Mouse (Mus musculus): ENCODE measurements at regions not wholly inside any gene's neighbourhood (a gene's known extent, or its start where the extent isn't known, plus 50 kb on each side); places are given as distances from the start of the nearest gene placed in this dataset.

- CTCF ChIA-PET, result no interaction called here
Measured at GRCm38 (mm10) chr4:54282934-54283333, 457.1 kb downstream of the Tmem38b start.

- CTCF ChIA-PET, result no interaction called here
Measured at GRCm38 (mm10) chr4:54313804-54314203, 488.0 kb downstream of the Tmem38b start.

- CTCF ChIA-PET, result no interaction called here
Measured at GRCm38 (mm10) chr4:54324851-54325250, 499.0 kb downstream of the Tmem38b start.

GRCm38 (mm10) chr4:54328273-54328672 lies 502.4 kb downstream of the Tmem38b start:
- CTCF ChIA-PET, result interaction anchor here (0.6 kb wide), 1 partner anchor 394 kb away, joined by 4 read pairs; no protein-coding TSS in a partner anchor

- CTCF ChIA-PET, result interaction anchor here (0.6 kb wide), 1 partner anchor 395 kb away, joined by 4 read pairs; no protein-coding TSS in a partner anchor
Measured at GRCm38 (mm10) chr4:54328711-54329427, 503.0 kb downstream of the Tmem38b start.

- CTCF ChIA-PET, result no interaction called here
Measured at GRCm38 (mm10) chr4:54330686-54331085, 504.8 kb downstream of the Tmem38b start.

GRCm38 (mm10) chr4:54331588-54332211 lies 505.9 kb downstream of the Tmem38b start:
- CTCF ChIA-PET, result no interaction called here

GRCm38 (mm10) chr4:54332261-54332660 lies 506.4 kb downstream of the Tmem38b start:
- CTCF ChIA-PET, result no interaction called here

- CTCF ChIA-PET, result no interaction called here
Measured at GRCm38 (mm10) chr4:54338556-54338955, 512.7 kb downstream of the Tmem38b start.

GRCm38 (mm10) chr4:54340106-54340505 lies 514.3 kb downstream of the Tmem38b start:
- CTCF ChIA-PET, result no interaction called here

GRCm38 (mm10) chr4:54353657-54354390 lies 528.0 kb downstream of the Tmem38b start:
- CTCF ChIA-PET, result no interaction called here

- CTCF ChIA-PET, result no interaction called here
Measured at GRCm38 (mm10) chr4:54354391-54354726, 528.5 kb downstream of the Tmem38b start.

GRCm38 (mm10) chr4:54355381-54356040 lies 529.7 kb downstream of the Tmem38b start:
- CTCF ChIA-PET, result interaction anchor here (0.7 kb wide), 1 partner anchor 13 kb away, joined by 3 read pairs; no protein-coding TSS in a partner anchor

- CTCF ChIA-PET, result no interaction called here
Measured at GRCm38 (mm10) chr4:54356041-54356427, 530.2 kb downstream of the Tmem38b start.

- CTCF ChIA-PET, result no interaction called here
Measured at GRCm38 (mm10) chr4:54370909-54371308, 545.1 kb downstream of the Tmem38b start.

GRCm38 (mm10) chr4:54371418-54371957 lies 545.6 kb downstream of the Tmem38b start:
- CTCF ChIA-PET, result no interaction called here

- CTCF ChIA-PET, result no interaction called here
Measured at GRCm38 (mm10) chr4:54373606-54374005, 547.8 kb downstream of the Tmem38b start.

GRCm38 (mm10) chr4:54374457-54374856 lies 548.6 kb downstream of the Tmem38b start:
- CTCF ChIA-PET, result no interaction called here

- CTCF ChIA-PET, result no interaction called here
Measured at GRCm38 (mm10) chr4:54387460-54387859, 557.4 kb upstream of the Zfp462 start.

- CTCF ChIA-PET, result no interaction called here
Measured at GRCm38 (mm10) chr4:54391536-54392208, 553.2 kb upstream of the Zfp462 start.

- CTCF ChIA-PET, result no interaction called here
Measured at GRCm38 (mm10) chr4:54406151-54406550, 538.7 kb upstream of the Zfp462 start.

GRCm38 (mm10) chr4:54407930-54408329 lies 536.9 kb upstream of the Zfp462 start:
- CTCF ChIA-PET, result no interaction called here

All from spleen, embryonic (tissue).